In the genomic region with DNA sequence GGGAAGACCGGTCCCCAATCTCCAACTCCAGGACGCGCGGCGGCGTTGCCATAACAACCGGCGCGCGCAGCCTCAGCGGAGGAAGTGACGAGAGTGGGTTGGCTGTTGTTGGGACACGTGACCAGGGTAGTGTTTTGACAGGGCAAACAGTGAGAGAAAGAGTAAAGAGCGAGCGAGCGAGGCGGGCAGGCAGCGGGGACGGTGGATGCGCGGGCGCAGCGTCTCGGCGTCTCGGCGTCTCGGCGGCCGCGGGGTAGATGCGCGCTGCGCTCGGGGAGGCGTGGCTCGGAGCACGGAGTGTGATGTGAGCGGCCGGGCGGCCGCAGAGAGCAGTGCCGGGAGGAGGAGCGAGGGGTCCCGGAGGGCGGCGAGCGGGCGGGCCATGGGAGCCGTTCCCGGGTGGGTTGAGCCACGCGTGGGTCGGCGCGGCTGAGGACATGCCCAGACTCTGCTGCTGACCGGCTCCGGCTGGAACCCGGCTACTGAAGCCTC, we compare ENCODE assay signal across 8 mouse cellular contexts. TPM values are rescaled to one million over a fixed set of nuclear protein-coding genes. Genes with fewer than 3 reads are reported as not detected.
A peak's percentile ranks its signal among the peaks of the same experiment; 100 is the strongest.
DNase-seq lines count a peak whose midpoint lies in the region; ATAC-seq and TF ChIP-seq lines count a peak whose summit lies in the region.

TSS of gene Fam214a (plus strand) at position 129 of the 492 bp plus-strand sequence.

- CTCF ChIA-PET in Patski (lab: Charles Lee), result interaction anchor here (0.9 kb wide), 1 partner anchor 11 kb away, joined by 4 read pairs; no protein-coding TSS in a partner anchor

- in situ Hi-C loops in Patski (cut with MboI; ENCODE audit: low pct_unique_long_range_greater_than_20kb), result loop anchor here (5.0 kb wide), 1 partner anchor 46 kb away; no protein-coding TSS in a partner anchor

- ATAC-seq in Patski, result peak; percentile 96
- peak; percentile 97 for ATAC-seq in hindbrain, embryonic 15.5 days (ENCODE audit: low FRiP score, low read depth)

- H3K9ac ChIP-seq in hindbrain, embryonic 15.5 days, result peak within 1 kb of the TSS; percentile 96

- H3K36me3 ChIP-seq in hindbrain, embryonic 15.5 days, result no peaks in the 10 kb centered on the region

- DNase-seq in Patski (ENCODE audit: low read depth, low spot score), result peak; percentile 39
- peak; percentile 96 for DNase-seq in cerebellum, postnatal 10 days
- DNase-seq in frontal cortex, postnatal 36 days (ENCODE audit: low spot score in 2 of 2), result peak; percentile 97
- DNase-seq in left cerebral cortex, adult 11 months (ENCODE audit: low spot score), result peak; percentile 95
- peak; percentile 93 to 96 for DNase-seq in lung, postnatal 4 days
- DNase-seq in retina, postnatal 7 days (ENCODE audit: low read depth, low spot score), result peak; percentile 83
- peak; percentile 89 for DNase-seq in urinary bladder, adult 2 months (ENCODE audit: low spot score)

- POLR2A ChIA-PET in Patski (lab: Charles Lee), result no interaction called here

- peaks cover 21% of the 10 kb centered on the region for H3K4me1 ChIP-seq in hindbrain, embryonic 15.5 days (replicated peaks)

- H3K27ac ChIP-seq in hindbrain, embryonic 15.5 days (replicated peaks), result peak within 1 kb of the TSS; percentile 95

- TF ChIP-seq CTCF in Patski (IDR thresholded peaks at IDR 0.05), result no peak

- H3K4me3 ChIP-seq in hindbrain, embryonic 15.5 days, result peak within 1 kb of the TSS; percentile 99

- no peaks in the 10 kb centered on the region for H3K27me3 ChIP-seq in Patski
- no peaks in the 10 kb centered on the region for H3K27me3 ChIP-seq in hindbrain, embryonic 15.5 days

- under 1% methylated on average over 52 of the region's 59 CpGs for WGBS in hindbrain, embryonic 15.5 days

- H3K9me3 ChIP-seq in hindbrain, embryonic 15.5 days, result no peaks in the 10 kb centered on the region

- peak within 1 kb of the TSS; percentile 94 for H3K4me2 ChIP-seq in hindbrain, embryonic 15.5 days

RNA-seq across cellular contexts. Expression of gene Fam214a, which starts in this region (rescaled TPM):
- 14.3 TPM for polyA plus RNA-seq in Patski (2021)
- polyA plus RNA-seq in hindbrain, embryonic 15.5 days (2015; fragmentation: Nextera tagmentation; extraction: Ambion mirVana), result 22.7 and 23.6 TPM in 2 replicates
- polyA plus RNA-seq in urinary bladder, adult 2 months (2012; rRNA removed), result 19.4 and 25.6 TPM in 2 replicates

Comparison
In these comparisons a context has a peak if more than half of its experiments do, and no peak if none do; other contexts are left out.
1. Peak in every context shown above with its lines: DNase-seq, ATAC-seq, H3K4me3 ChIP-seq and H3K27ac ChIP-seq.
2. DNase-seq: peak in every context shown above with its lines; median percentile 97 in frontal cortex, postnatal 36 days; 96 in cerebellum, postnatal 10 days; 95 in left cerebral cortex, adult 11 months; 94 in lung, postnatal 4 days; 89 in urinary bladder, adult 2 months; 83 in retina, postnatal 7 days; 39 in Patski.